Mouse (Mus musculus) bone marrow, adult 2 months (tissue): ENCODE measurements around the gene Zfp39.

Experiments used
- CTCF ChIP-seq: fragments of 200-500 bp; IDR thresholded peaks from 2 replicates; pipeline ENCODE4 v1.5.1; 2011; ENCODE audit warnings: low read length, control low read depth; ENCODE audit not compliant: control insufficient read depth, insufficient read depth
- POLR2A ChIP-seq: fragments of 200-500 bp; IDR thresholded peaks from 2 replicates; pipeline ENCODE4 v1.6.1; 2011; ENCODE audit warnings: low read depth, mild to moderate bottlenecking, control low read depth, low read length, borderline replicate concordance; ENCODE audit not compliant: control insufficient read depth

GRCm38 (mm10) chr11:58867954-58868330 is 36.1 kb downstream of the Zfp39 start:
- no peak for TF ChIP-seq CTCF
- TF ChIP-seq POLR2A, result no peak
